Mouse (Mus musculus): ENCODE results near the gene Nhlrc3. TPM values are rescaled to one million over a fixed set of nuclear protein-coding genes. Genes with fewer than 3 reads are reported as not detected.

Gene Nhlrc3
- total RNA-seq, 2 experiments from 2014 or later = 8.3 to 10.3 TPM

Other genes with a start within 250 kb of the Nhlrc3 start
- 10 to 100 TPM; 18.1 to 27.7 TPM for gene Proser1, start 334 bp upstream of the Nhlrc3 start, total RNA-seq (2021)
- gene Stoml3, start 25.3 kb upstream of the Nhlrc3 start, total RNA-seq (2021) = not detected
- gene Frem2, start 194.0 kb upstream of the Nhlrc3 start, total RNA-seq (2021) = 1 to 10 TPM; 1.2 to 1.5 TPM